Mouse (Mus musculus) lung, adult 2 months (tissue): Measurements from ENCODE around the gene Nfil3.

Source experiments
- CTCF ChIP-seq: fragments of 200-500 bp; IDR thresholded peaks from 2 replicates; pipeline ENCODE4 v1.5.1; 2011; ENCODE audit warnings: mild to moderate bottlenecking, low read length, control low read depth; ENCODE audit not compliant: insufficient read depth
- POLR2A ChIP-seq: fragments of 200-500 bp; IDR thresholded peaks from 2 replicates; pipeline ENCODE4 v1.6.1; 2011; ENCODE audit warnings: low read depth, mild to moderate bottlenecking, control low read depth, low read length, borderline replicate concordance; ENCODE audit errors: extremely low read depth

DNA sequence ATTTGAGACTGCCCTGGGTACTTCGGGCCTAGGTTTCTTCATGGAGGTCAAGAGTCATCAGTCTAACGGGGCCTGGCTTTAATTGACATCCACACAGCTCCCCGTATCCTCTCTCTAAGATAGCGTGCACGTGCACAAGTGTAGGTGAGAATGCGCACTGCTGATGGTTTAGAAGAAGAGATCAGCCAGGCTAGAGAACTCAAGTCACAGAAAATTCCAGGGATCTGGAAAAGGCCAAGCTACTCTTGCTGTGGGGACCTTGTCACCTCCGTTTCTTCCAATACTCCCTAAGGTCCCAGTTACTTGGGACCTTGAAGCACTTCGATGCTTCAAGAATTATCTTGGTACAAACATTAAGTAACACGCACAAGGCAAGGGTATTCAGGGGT is 3.7 kb downstream of the Nfil3 start:
- TF ChIP-seq POLR2A = no peak
- TF ChIP-seq CTCF = no peak
